28 mouse cellular contexts compared by ENCODE assay signal in genomic region chr13:58670206-58670605, GRCm38 (mm10). TPM values are rescaled to one million over a fixed set of nuclear protein-coding genes. Genes with fewer than 3 reads are reported as not detected.
DNase-seq lines count a peak whose midpoint lies in the region; ATAC-seq and TF ChIP-seq lines count a peak whose summit lies in the region.
"Had no signal": no experiment of that assay in that cellular context is flagged by ENCODE, and none has a peak within 500 bp of the region (broad histone marks: within the 10 kb centered on the region; RNA-seq: fewer than 3 reads in every experiment).

No protein-coding gene starts in this region.

- no peak overlapping the region for H3K4me2 ChIP-seq in kidney, embryonic 15.5 days
- H3K4me2 ChIP-seq: embryonic facial prominence, embryonic 13.5 days; forebrain, embryonic 15.5 days; heart, embryonic 12.5 days; limb, embryonic 12.5 days; liver, embryonic 12.5 days; midbrain, embryonic 12.5 days; neural tube, embryonic 15.5 days had no signal

- no peaks in the 10 kb centered on the region for H3K36me3 ChIP-seq in kidney, adult 2 months (ENCODE audit: control insufficient read depth, insufficient read depth, low read length)
- H3K36me3 ChIP-seq in kidney, embryonic 15.5 days: no peaks in the 10 kb centered on the region
- H3K36me3 ChIP-seq: embryonic facial prominence, embryonic 13.5 days; forebrain, embryonic 15.5 days; heart, embryonic 12.5 days; limb, embryonic 12.5 days; liver, embryonic 12.5 days; midbrain, embryonic 12.5 days; neural tube, embryonic 15.5 days had no signal

- no peak for TF ChIP-seq POLR2A in kidney, adult 2 months (IDR thresholded peaks at IDR 0.05; ENCODE audit: low read depth, low read length)

- no peaks in the 10 kb centered on the region for H3K4me1 ChIP-seq in kidney, adult 2 months (ENCODE audit: control insufficient read depth, insufficient read depth, low read length)
- peaks cover 8% of the 10 kb centered on the region; the same call in 1 of the 2 replicates for H3K4me1 ChIP-seq in kidney, embryonic 15.5 days
- H3K4me1 ChIP-seq: forebrain, embryonic 15.5 days; liver, embryonic 12.5 days; midbrain, embryonic 12.5 days; neural tube, embryonic 15.5 days had no signal

- H3K27ac ChIP-seq in kidney, adult 2 months (ENCODE audit: insufficient read depth, low read depth, low read length): no peak overlapping the region
- no peak overlapping the region for H3K27ac ChIP-seq in kidney, embryonic 15.5 days
- H3K27ac ChIP-seq: embryonic facial prominence, embryonic 13.5 days; forebrain, embryonic 15.5 days; hindbrain, postnatal 0 days; limb, embryonic 12.5 days; liver, embryonic 12.5 days; midbrain, embryonic 12.5 days; neural tube, embryonic 15.5 days had no signal

- no peaks in the 10 kb centered on the region for H3K27me3 ChIP-seq in kidney, adult 2 months (replicated peaks; ENCODE audit: control insufficient read depth, insufficient read depth, low read length)
- H3K27me3 ChIP-seq in kidney, embryonic 15.5 days: no peaks in the 10 kb centered on the region
- H3K27me3 ChIP-seq: embryonic facial prominence, embryonic 13.5 days; forebrain, embryonic 15.5 days; heart, embryonic 12.5 days; liver, embryonic 12.5 days; midbrain, embryonic 12.5 days; neural tube, embryonic 15.5 days had no signal

- no peak for TF ChIP-seq CTCF in kidney, adult 2 months (conservative IDR thresholded peaks at IDR 0.05; ENCODE audit: insufficient read depth, insufficient read length, low read depth, low read length)

- no peak overlapping the region for H3K4me3 ChIP-seq in kidney, adult 2 months (ENCODE audit: insufficient read depth, low read depth, low read length)
- no peak overlapping the region for H3K4me3 ChIP-seq in kidney, embryonic 15.5 days (replicated peaks)
- H3K4me3 ChIP-seq: embryonic facial prominence, embryonic 13.5 days; forebrain, embryonic 15.5 days; heart, embryonic 12.5 days; limb, embryonic 12.5 days; liver, embryonic 12.5 days; midbrain, embryonic 12.5 days; neural tube, embryonic 15.5 days had no signal

- ATAC-seq in kidney, embryonic 15.5 days (replicated peaks; ENCODE audit: low FRiP score): no peak
- ATAC-seq: forebrain, embryonic 15.5 days; hindbrain, postnatal 0 days; intestine, embryonic 16.5 days; liver, embryonic 12.5 days had no signal

- 37% methylated on average over 9 of the region's 9 CpGs for WGBS in kidney, adult 2 months
- 57% methylated on average over 9 of the region's 9 CpGs for WGBS in kidney, embryonic 15.5 days

- H3K9ac ChIP-seq in kidney, embryonic 15.5 days: no peak overlapping the region
- H3K9ac ChIP-seq: embryonic facial prominence, embryonic 13.5 days; forebrain, embryonic 15.5 days; heart, embryonic 12.5 days; limb, embryonic 12.5 days; liver, embryonic 12.5 days; midbrain, embryonic 12.5 days; neural tube, embryonic 15.5 days had no signal

- DNase-seq in cerebellum, postnatal 10 days: peak; percentile 16 to 20
- DNase-seq in cerebellum, adult 11-12 months: no peak
- DNase-seq in kidney, adult 2 months: peak; percentile 73
- DNase-seq in kidney, adult 9 months: peak; percentile 75
- peak; percentile 50 to 59 for DNase-seq in kidney, postnatal 4 days
- DNase-seq in adrenal gland, postnatal 36 days: no peak
- DNase-seq: cerebellum, adult 18-20 months; gastrocnemius, postnatal 14 days; heart, adult 11 months; heart, postnatal 10 days; layer of hippocampus, postnatal 36 days; lung, adult 18-20 months; lung, postnatal 14 days; thymus, postnatal 36 days had no signal

- no peaks in the 10 kb centered on the region for H3K9me3 ChIP-seq in kidney, embryonic 15.5 days (replicated peaks)
- H3K9me3 ChIP-seq: embryonic facial prominence, embryonic 13.5 days; forebrain, embryonic 15.5 days; heart, embryonic 12.5 days; limb, embryonic 12.5 days; liver, embryonic 12.5 days; midbrain, embryonic 12.5 days; neural tube, embryonic 15.5 days had no signal

RNA-seq across cellular contexts. Expression of gene Slc28a3, which starts 59.5 kb away (rescaled TPM):
- not detected in 2 replicates for polyA plus RNA-seq in kidney, adult 2 months (2012; rRNA removed)
- not detected in 2 replicates for polyA plus RNA-seq in kidney, embryonic 15.5 days (2015; fragmentation: Nextera tagmentation; extraction: Ambion mirVana)
- total RNA-seq in adrenal gland, postnatal 36 days (2021): not detected
- total RNA-seq: adrenal gland, adult 18-20 months; gastrocnemius, postnatal 14 days; heart, postnatal 10 days; left cerebral cortex, postnatal 10 days; megakaryocyte, adult 5-6 weeks had no signal
- polyA plus RNA-seq: forebrain, embryonic 15.5 days; heart, embryonic 12.5 days; hindbrain, embryonic 11.5 days; liver, embryonic 12.5 days; midbrain, embryonic 12.5 days; neural tube, embryonic 15.5 days had no signal

Comparison
In these comparisons a context has a peak if more than half of its experiments do, and no peak if none do; other contexts are left out.
1. DNase-seq: peak in cerebellum, postnatal 10 days (2 of 2), kidney, adult 2 months (single experiment), kidney, adult 9 months (single experiment) and kidney, postnatal 4 days (2 of 2); none in cerebellum, adult 11-12 months (single experiment) and adrenal gland, postnatal 36 days (0 of 2).